Mouse (Mus musculus): ENCODE results near the gene Gm2663.
"Not testable (repeated sequence)": the region's sequence is repeated elsewhere in the genome, so short reads cannot be mapped to it uniquely, and the experiment has no call there.

Gene Gm2663

GRCm38 (mm10) chr6:40999379-40999778, at the start of gene Gm2663:
Gene Gm2663 (minus strand): TSS chr6:40999479.
- DNase-seq: not testable (repeated sequence)

GRCm38 (mm10) chr6:41048602-41049001, 49.3 kb upstream of the Gm2663 start:
- no peak for DNase-seq

GRCm38 (mm10) chr6:41047961-41048360, 48.7 kb upstream of the Gm2663 start:
- DNase-seq: no peak

- no peak for DNase-seq
These were observed 47.9 kb upstream of the Gm2663 start for GRCm38 (mm10) chr6:41047202-41047601.

GRCm38 (mm10) chr6:41046553-41046952, 47.3 kb upstream of the Gm2663 start:
- no peak for DNase-seq

GRCm38 (mm10) chr6:41044753-41045152, 45.5 kb upstream of the Gm2663 start:
- no peak for DNase-seq

- DNase-seq: no peak
These were observed 45.0 kb upstream of the Gm2663 start for GRCm38 (mm10) chr6:41044314-41044713.

GRCm38 (mm10) chr6:41035409-41035808, 36.1 kb upstream of the Gm2663 start, which contains the start of gene 2210010C04Rik:
Gene 2210010C04Rik (minus strand): TSS chr6:41035509.
- no peak for DNase-seq

GRCm38 (mm10) chr6:41032802-41033201, 33.5 kb upstream of the Gm2663 start:
- DNase-seq: no peak

GRCm38 (mm10) chr6:41032231-41032630, 33.0 kb upstream of the Gm2663 start:
- no peak for DNase-seq

GRCm38 (mm10) chr6:41030821-41031220, 31.5 kb upstream of the Gm2663 start:
- no peak for DNase-seq

- DNase-seq: peak in 1 of 2 experiments; percentile 19
These were observed 27.8 kb upstream of the Gm2663 start for GRCm38 (mm10) chr6:41027053-41027452.

GRCm38 (mm10) chr6:41025873-41026650, 26.8 kb upstream of the Gm2663 start:
- DNase-seq: no peak

GRCm38 (mm10) chr6:41019140-41019539, 19.9 kb upstream of the Gm2663 start:
- no peak for DNase-seq

GRCm38 (mm10) chr6:41018629-41019028, 19.4 kb upstream of the Gm2663 start:
- DNase-seq: no peak

GRCm38 (mm10) chr6:41015065-41015464, 15.8 kb upstream of the Gm2663 start:
- DNase-seq: no peak

GRCm38 (mm10) chr6:40964454-40964853, 34.8 kb downstream of the Gm2663 start, which contains the start of gene 1810009J06Rik:
Gene 1810009J06Rik (plus strand): TSS chr6:40964754.
- DNase-seq: not testable (repeated sequence)

- DNase-seq: no peak
These were observed 45.6 kb downstream of the Gm2663 start for GRCm38 (mm10) chr6:40953716-40954115.

GRCm38 (mm10) chr6:40951770-40952169, 47.5 kb downstream of the Gm2663 start, which contains the start of gene Gm4744:
Gene Gm4744 (minus strand): TSS chr6:40951870.
- DNase-seq: no peak

All from lung, postnatal 4 days (tissue).